Comparison of ENCODE assay signal across 28 mouse cellular contexts in genomic region chr1:33490220-33490619, GRCm38 (mm10).
DNase-seq lines count a peak whose midpoint lies in the region; ATAC-seq and TF ChIP-seq lines count a peak whose summit lies in the region.
"Had no signal": no experiment of that assay in that cellular context is flagged by ENCODE, and none has a peak within 500 bp of the region (broad histone marks: within the 10 kb centered on the region; RNA-seq: fewer than 3 reads in every experiment).

No protein-coding gene starts in this region.

- H3K36me3 ChIP-seq in hindbrain, embryonic 16.5 days (ENCODE audit: control insufficient read depth, insufficient read depth, low read length), result no peaks in the 10 kb centered on the region
- H3K36me3 ChIP-seq in hindbrain, embryonic 10.5 days, result no peaks in the 10 kb centered on the region
- H3K36me3 ChIP-seq: embryonic facial prominence, embryonic 12.5 days; embryonic facial prominence, embryonic 15.5 days; heart, embryonic 12.5 days; heart, embryonic 15.5 days; hindbrain, embryonic 12.5 days had no signal

- no peak overlapping the region for H3K27ac ChIP-seq in hindbrain, embryonic 16.5 days (ENCODE audit: low read depth, low read length)
- H3K27ac ChIP-seq in hindbrain, embryonic 10.5 days, result no peak overlapping the region
- H3K27ac ChIP-seq: embryonic facial prominence, embryonic 12.5 days; embryonic facial prominence, embryonic 15.5 days; gastrocnemius, adult 2 months; heart, embryonic 15.5 days; hindbrain, embryonic 12.5 days; hindbrain, postnatal 0 days had no signal

- TF ChIP-seq POLR2A in brain, embryonic 14.5 days (IDR thresholded peaks at IDR 0.05; ENCODE audit: borderline replicate concordance, extremely low read depth, insufficient read depth, insufficient read length, poor library complexity, severe bottlenecking), result no peak

- WGBS in hindbrain, embryonic 16.5 days, result 59% methylated on average over 6 of the region's 6 CpGs
- 90% methylated on average over 6 of the region's 6 CpGs for WGBS in hindbrain, embryonic 10.5 days

- H3K4me3 ChIP-seq in hindbrain, embryonic 16.5 days (ENCODE audit: low read length), result no peak overlapping the region
- no peak overlapping the region for H3K4me3 ChIP-seq in hindbrain, embryonic 10.5 days
- H3K4me3 ChIP-seq: embryonic facial prominence, embryonic 12.5 days; embryonic facial prominence, embryonic 15.5 days; gastrocnemius, adult 2 months; heart, embryonic 12.5 days; heart, embryonic 15.5 days; hindbrain, embryonic 12.5 days had no signal

- H3K27me3 ChIP-seq in hindbrain, embryonic 16.5 days (replicated peaks; ENCODE audit: control insufficient read depth, insufficient read depth, low read length), result no peaks in the 10 kb centered on the region
- H3K27me3 ChIP-seq in hindbrain, embryonic 10.5 days (ENCODE audit: insufficient read depth, poor library complexity, severe bottlenecking), result no peaks in the 10 kb centered on the region
- H3K27me3 ChIP-seq: embryonic facial prominence, embryonic 12.5 days; embryonic facial prominence, embryonic 15.5 days; heart, embryonic 12.5 days; heart, embryonic 15.5 days; hindbrain, embryonic 12.5 days had no signal

- no peak for DNase-seq in hindbrain, embryonic 10.5 days (ENCODE audit: low spot score)
- DNase-seq in A20 (ENCODE audit: low read depth, low spot score), result peak; percentile 26
- DNase-seq in brain, embryonic 14.5 days (ENCODE audit: low read depth), result peak; percentile 31
- no peak for DNase-seq in c-Kit-positive CD71-positive TER-119-positive erythroid progenitor cells, embryonic 14.5 days (ENCODE audit: low spot score)
- no peak for DNase-seq in testis, postnatal 10 days (ENCODE audit: low spot score)
- DNase-seq: adrenal gland, adult 2 months; adrenal gland, postnatal 14 days; cerebellum, adult 18-20 months; cerebellum, adult 9-10 months; cerebellum, postnatal 14 days; forebrain, postnatal 0 days; gastrocnemius, adult 2 months; gastrocnemius, postnatal 14 days; heart, adult 18-20 months; heart, postnatal 10 days; heart, postnatal 36 days had no signal

- no peak overlapping the region for H3K9ac ChIP-seq in hindbrain, embryonic 16.5 days (ENCODE audit: low read depth, low read length)
- H3K9ac ChIP-seq: embryonic facial prominence, embryonic 12.5 days; embryonic facial prominence, embryonic 15.5 days; forebrain, postnatal 0 days; heart, embryonic 12.5 days; heart, embryonic 15.5 days; hindbrain, embryonic 12.5 days had no signal

- ATAC-seq in hindbrain, embryonic 16.5 days, result peak; percentile 38; the same call in 1 of the 2 replicates
- peak; percentile 50 for ATAC-seq in megakaryocyte progenitor cell, adult 5-6 weeks (replicated peaks; ENCODE audit: poor library complexity)
- ATAC-seq: CD4-positive, CD25-positive, alpha-beta regulatory T cell, adult 4 months; forebrain, embryonic 14.5 days; forebrain, postnatal 0 days; hindbrain, postnatal 0 days; inflammation-experienced regulatory T-cells, adult 6 months; intestine, embryonic 16.5 days had no signal

- H3K4me2 ChIP-seq in hindbrain, embryonic 16.5 days (ENCODE audit: low read length), result no peak overlapping the region
- H3K4me2 ChIP-seq: embryonic facial prominence, embryonic 12.5 days; embryonic facial prominence, embryonic 15.5 days; heart, embryonic 12.5 days; heart, embryonic 15.5 days; hindbrain, embryonic 12.5 days had no signal

- no peaks in the 10 kb centered on the region for H3K9me3 ChIP-seq in hindbrain, embryonic 16.5 days (ENCODE audit: control insufficient read depth, low read length)
- no peaks in the 10 kb centered on the region for H3K9me3 ChIP-seq in hindbrain, embryonic 10.5 days
- H3K9me3 ChIP-seq: embryonic facial prominence, embryonic 12.5 days; embryonic facial prominence, embryonic 15.5 days; heart, embryonic 12.5 days; heart, embryonic 15.5 days; hindbrain, embryonic 12.5 days had no signal

- no peak for TF ChIP-seq CTCF in brain, embryonic 14.5 days (IDR thresholded peaks at IDR 0.05; ENCODE audit: borderline replicate concordance, extremely low read depth, insufficient read depth, insufficient read length)

- peaks cover 2% of the 10 kb centered on the region; the same call in 1 of the 2 replicates for H3K4me1 ChIP-seq in hindbrain, embryonic 16.5 days (ENCODE audit: control insufficient read depth, insufficient read depth, low read depth, low read length)
- H3K4me1 ChIP-seq in hindbrain, embryonic 10.5 days (replicated peaks), result peaks cover 5% of the 10 kb centered on the region
- H3K4me1 ChIP-seq: embryonic facial prominence, embryonic 12.5 days; embryonic facial prominence, embryonic 15.5 days; heart, embryonic 12.5 days; heart, embryonic 15.5 days; hindbrain, embryonic 12.5 days had no signal

Comparison
In these comparisons a context has a peak if more than half of its experiments do, and no peak if none do; other contexts are left out.
1. DNase-seq: peak in A20 (single experiment) and brain, embryonic 14.5 days (single experiment); none in hindbrain, embryonic 10.5 days (single experiment), c-Kit-positive CD71-positive TER-119-positive erythroid progenitor cells, embryonic 14.5 days (single experiment) and testis, postnatal 10 days (single experiment).